Mouse (Mus musculus) kidney, embryonic 14.5 days (tissue): Measurements from ENCODE around the gene Mrps12. TPM values are rescaled to one million over a fixed set of nuclear protein-coding genes. Genes with fewer than 3 reads are reported as not detected.

Experiments
- ATAC-seq: fragments of 200-750 bp; cut with Nextera tagmentation; 2 replicates; pipeline ENCODE4 v1.8.0; 2017; ENCODE audit warnings: moderate number of reproducible peaks, mild to moderate bottlenecking, moderate TSS enrichment, moderate library complexity; ENCODE audit not compliant: low FRiP score, low TSS enrichment
- H3K27ac ChIP-seq: fragments of 300-500 bp; sonication (generic); 2 replicates; pipeline ENCODE4 v1.5.1; 2014; ENCODE audit warnings: low read depth, mild to moderate bottlenecking, low read length, moderate library complexity, mixed read lengths
- H3K27me3 ChIP-seq: fragments of 300-500 bp; sonication (generic); 2 replicates; pipeline ENCODE4 v1.6.1; 2014; ENCODE audit warnings: mild to moderate bottlenecking, low read length; ENCODE audit not compliant: control insufficient read depth, insufficient read depth
- H3K36me3 ChIP-seq: fragments of 300-500 bp; sonication (generic); 2 replicates; pipeline ENCODE4 v1.6.1; 2014; ENCODE audit warnings: low read length, mixed read lengths; ENCODE audit not compliant: control insufficient read depth, insufficient read depth
- H3K4me1 ChIP-seq: fragments of 300-500 bp; sonication (generic); 2 replicates; pipeline ENCODE4 v1.6.1; 2014; ENCODE audit warnings: low read length, mixed read lengths; ENCODE audit not compliant: control insufficient read depth, insufficient read depth
- H3K4me2 ChIP-seq: fragments of 300-500 bp; sonication (generic); replicated peaks from 2 replicates; pipeline ENCODE4 v1.6.1; 2014; ENCODE audit warnings: low read depth, mild to moderate bottlenecking, low read length
- H3K4me3 ChIP-seq: fragments of 300-500 bp; sonication (generic); 2 replicates; pipeline ENCODE4 v1.5.1; 2014; ENCODE audit warnings: mild to moderate bottlenecking, low read length
- H3K9ac ChIP-seq: fragments of 300-500 bp; sonication (generic); 2 replicates; pipeline ENCODE4 v1.6.1; 2014; ENCODE audit warnings: low read depth, mild to moderate bottlenecking, low read length, moderate library complexity
- H3K9me3 ChIP-seq: fragments of 300-500 bp; sonication (generic); 2 replicates; pipeline ENCODE4 v1.6.1; 2016; ENCODE audit warnings: low read length; ENCODE audit not compliant: control insufficient read depth
- WGBS: fragments of 180-500 bp; shearing (Covaris S2); extraction: QIAGEN DNeasy Blood & Tissue Kit; methylation state at CpG from one replicate; pipeline ENCODE4 v1.1.7; 2014; 5-methylcytosine and 5-hydroxymethylcytosine counted together
- polyA plus RNA-seq: library from polyadenylated mRNA; unstranded; fragments of >200 nt; fragmentation: Nextera tagmentation; extraction: Ambion mirVana; gene quantifications from 2 replicates; pipeline ENCODE4 v1.2.1, GENCODE M21; 2014

Gene Mrps12
- polyA plus RNA-seq = 157 and 170 TPM in 2 replicates

GRCm38 (mm10) chr7:28741709-28742438 is at the start of gene Mrps12, which contains the start of gene Sars2:
TSS of gene Mrps12 (minus strand) at chr7:28741820.
TSS of gene Sars2 (plus strand) at chr7:28741992.
- Histone ChIP-seq H3K4me2 (peak within 1 kb of the TSS; percentile 61), H3K4me1 (peaks cover 10% of the 10 kb centered on the region), H3K9me3 (no peaks in the 10 kb centered on the region), H3K36me3 (peaks cover 54% of the 10 kb centered on the region), H3K27me3 (no peaks in the 10 kb centered on the region), H3K9ac (peak within 1 kb of the TSS; percentile 78), H3K4me3 (peak within 1 kb of the TSS; percentile 76), H3K27ac (peak within 1 kb of the TSS; percentile 78; the same call in 1 of the 2 replicates)
- WGBS = under 1% methylated on average over 39 of the region's 39 CpGs
- peak; percentile 98 for ATAC-seq

DNA sequence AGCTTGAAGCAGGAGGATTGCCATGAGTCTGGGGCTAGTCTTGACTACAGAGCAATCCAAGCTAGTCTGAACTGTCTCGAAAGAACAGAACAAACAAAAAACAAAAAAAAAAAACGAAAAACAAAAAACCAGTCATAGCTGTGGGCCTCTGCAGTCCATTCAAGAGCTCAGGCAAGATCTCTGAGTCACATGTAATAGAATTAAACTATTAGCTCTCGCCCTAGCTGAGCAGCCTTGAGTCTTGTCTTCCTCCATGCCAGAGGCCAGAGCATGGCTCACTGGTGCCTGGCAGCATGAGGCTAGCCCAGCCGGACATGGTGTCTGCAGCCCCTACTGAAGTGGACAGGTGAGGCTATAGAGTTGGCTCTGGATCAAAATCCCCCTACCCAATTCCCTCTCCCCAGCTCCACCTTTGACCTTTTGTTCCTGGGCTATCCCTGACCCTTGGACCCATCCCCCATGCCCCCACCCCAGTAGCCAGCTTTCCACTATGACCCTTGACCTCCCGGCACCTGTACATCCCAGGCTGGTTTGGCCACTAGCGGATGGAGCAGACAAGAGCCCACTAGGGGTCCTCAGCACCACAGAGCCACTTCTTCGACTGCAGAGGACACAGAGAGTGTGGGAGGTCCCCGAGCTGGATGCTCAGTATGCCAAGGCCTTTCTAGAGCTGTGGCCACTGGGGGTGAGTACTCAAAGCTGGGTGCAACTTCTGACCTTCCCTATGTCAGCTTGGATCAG is 48.6 kb upstream of the Mrps12 start:
- H3K4me2 ChIP-seq = no peak overlapping the region
- no peaks in the 10 kb centered on the region for H3K9me3 ChIP-seq
- H3K27me3 ChIP-seq = no peaks in the 10 kb centered on the region
- peak; percentile 67 for ATAC-seq
- no peak overlapping the region for H3K9ac ChIP-seq
- H3K4me1 ChIP-seq = peaks cover 16% of the 10 kb centered on the region
- H3K4me3 ChIP-seq = no peak overlapping the region
- H3K36me3 ChIP-seq = no peaks in the 10 kb centered on the region; the same call in 1 of the 2 replicates
- 51% methylated on average over 8 of the region's 8 CpGs for WGBS
- H3K27ac ChIP-seq = 0 out of 2 replicates have a peak overlapping the region, but pooled peaks have one; percentile 30

- Histone ChIP-seq H3K27me3 (no peaks in the 10 kb centered on the region), H3K9ac (no peak overlapping the region), H3K9me3 (no peaks in the 10 kb centered on the region), H3K4me3 (no peak overlapping the region), H3K4me2 (no peak overlapping the region), H3K36me3 (no peaks in the 10 kb centered on the region; the same call in 1 of the 2 replicates), H3K4me1 (peaks cover 16% of the 10 kb centered on the region), H3K27ac (peak overlapping the region; percentile 47; the same call in 1 of the 2 replicates)
- ATAC-seq = no peak
- 53% methylated on average over 3 of the region's 3 CpGs for WGBS
Measured at GRCm38 (mm10) chr7:28789235-28789634, 47.6 kb upstream of the Mrps12 start.

DNA sequence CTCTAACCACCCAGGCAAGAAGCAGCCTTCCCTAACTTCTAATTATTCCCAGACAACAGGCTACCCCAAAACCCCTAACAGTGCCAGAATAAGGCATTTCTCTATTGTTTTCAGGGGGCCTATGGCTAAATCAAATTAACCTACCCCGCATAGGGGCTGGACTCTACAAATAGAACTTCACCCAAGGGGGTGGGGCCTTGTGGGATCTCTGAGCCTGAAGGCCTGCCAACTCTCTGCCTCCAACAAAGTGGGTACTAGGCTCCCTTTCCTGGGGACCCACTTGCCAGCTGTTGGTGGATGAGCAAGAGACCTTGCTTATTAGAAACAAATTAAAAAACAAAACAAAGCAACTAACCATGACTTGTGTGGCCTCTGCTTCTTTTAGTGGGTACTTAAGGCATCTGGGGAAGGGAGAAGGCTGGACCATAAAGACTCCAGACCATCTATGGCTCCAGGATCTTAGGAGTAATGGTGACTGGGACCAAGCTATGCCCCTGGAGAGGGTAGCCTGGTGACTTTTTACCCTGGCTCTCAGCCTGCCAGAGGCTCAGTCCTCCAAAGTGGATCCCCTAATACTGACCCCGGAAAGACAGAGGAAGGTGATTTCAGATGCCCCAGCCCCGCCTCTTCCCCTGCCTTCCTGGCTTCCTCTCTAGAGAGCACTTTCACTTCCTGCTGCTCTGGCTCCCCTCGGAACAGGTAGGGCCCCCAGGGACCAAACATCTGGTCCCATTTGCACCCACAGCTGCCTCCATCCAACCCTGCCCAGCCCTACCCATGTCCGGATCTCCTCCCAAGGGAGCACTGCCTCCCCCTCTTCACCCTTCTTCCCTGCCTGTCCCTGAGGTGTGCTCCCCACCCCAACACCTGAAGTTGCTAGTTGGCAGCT is 46.9 kb upstream of the Mrps12 start, which contains the start of gene Rinl:
Gene Rinl, plus strand, starts transcription at position 663 of the 889 bp plus-strand sequence.
- Histone ChIP-seq H3K27ac (peak within 1 kb of the TSS; percentile 47; the same call in 1 of the 2 replicates), H3K27me3 (no peaks in the 10 kb centered on the region), H3K36me3 (no peaks in the 10 kb centered on the region; the same call in 1 of the 2 replicates), H3K4me2 (no peak within 1 kb of the TSS), H3K9me3 (no peaks in the 10 kb centered on the region), H3K9ac (no peak within 1 kb of the TSS), H3K4me3 (no peak within 1 kb of the TSS), H3K4me1 (peaks cover 16% of the 10 kb centered on the region)
- 59% methylated on average over 5 of the region's 5 CpGs for WGBS
- no peak for ATAC-seq

GRCm38 (mm10) chr7:28787884-28788283 is 46.3 kb upstream of the Mrps12 start:
- WGBS = 95% methylated on average over 8 of the region's 9 CpGs
- no peaks in the 10 kb centered on the region for H3K27me3 ChIP-seq
- H3K9ac ChIP-seq = no peak overlapping the region
- H3K4me1 ChIP-seq = peaks cover 16% of the 10 kb centered on the region
- peaks cover under 1% of the 10 kb centered on the region; the same call in 1 of the 2 replicates for H3K36me3 ChIP-seq
- no peaks in the 10 kb centered on the region for H3K9me3 ChIP-seq
- no peak overlapping the region for H3K27ac ChIP-seq
- ATAC-seq = no peak
- no peak overlapping the region for H3K4me2 ChIP-seq
- H3K4me3 ChIP-seq = no peak overlapping the region

DNA sequence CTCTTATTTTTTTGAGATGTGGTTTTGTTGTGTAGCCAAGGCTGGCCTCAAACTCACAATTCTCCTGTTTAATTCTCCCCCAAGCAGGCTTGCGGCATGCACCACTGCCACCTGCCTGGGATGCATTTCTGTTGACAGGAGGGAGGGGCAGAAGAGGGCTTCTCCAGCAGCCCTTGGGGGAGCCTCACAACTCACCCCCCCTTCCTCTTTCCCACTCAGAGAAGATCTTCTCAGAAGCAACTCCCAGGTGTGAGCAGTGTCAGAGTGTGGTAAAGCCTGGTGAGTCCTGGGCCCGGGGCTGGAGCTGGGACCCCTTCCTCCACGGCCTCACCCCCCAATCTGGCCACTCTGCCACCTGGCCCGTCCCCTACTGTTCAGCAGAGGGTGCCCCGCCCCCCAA is 43.5 kb upstream of the Mrps12 start:
- Histone ChIP-seq H3K9me3 (no peaks in the 10 kb centered on the region), H3K4me3 (no peak overlapping the region), H3K4me2 (no peak overlapping the region), H3K9ac (no peak overlapping the region), H3K27me3 (no peaks in the 10 kb centered on the region), H3K27ac (no peak overlapping the region), H3K4me1 (peaks cover 21% of the 10 kb centered on the region), H3K36me3 (peaks cover 3% of the 10 kb centered on the region; the same call in 1 of the 2 replicates)
- ATAC-seq = no peak
- WGBS = 77% methylated on average over 5 of the region's 5 CpGs

DNA sequence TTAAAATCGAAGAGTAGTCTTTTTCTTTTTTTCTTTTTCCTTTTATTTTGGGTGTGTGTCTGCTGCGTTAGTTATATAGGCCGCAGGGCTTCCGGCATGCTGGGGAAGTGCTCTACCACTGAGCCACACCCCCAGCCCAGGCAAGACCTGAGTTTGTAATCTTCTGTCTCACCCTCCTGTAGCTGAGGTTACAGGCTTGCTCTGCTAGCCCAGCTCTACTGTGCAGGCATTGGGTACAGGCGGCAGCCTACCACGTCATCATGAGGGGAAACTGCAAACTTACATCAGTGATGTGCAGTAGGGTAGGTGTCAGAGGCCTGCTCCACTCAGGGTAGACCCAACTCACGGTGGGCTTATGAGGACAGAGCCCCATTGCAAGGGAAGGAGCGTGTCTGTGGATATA is 39.6 kb upstream of the Mrps12 start:
- WGBS = 90% methylated on average over 8 of the region's 8 CpGs
- no peak for ATAC-seq
- no peaks in the 10 kb centered on the region for H3K9me3 ChIP-seq
- H3K4me2 ChIP-seq = no peak overlapping the region
- peaks cover 3% of the 10 kb centered on the region; the same call in 1 of the 2 replicates for H3K36me3 ChIP-seq
- peaks cover 6% of the 10 kb centered on the region for H3K4me1 ChIP-seq
- H3K4me3 ChIP-seq = no peak overlapping the region
- H3K9ac ChIP-seq = no peak overlapping the region
- H3K27ac ChIP-seq = no peak overlapping the region
- no peaks in the 10 kb centered on the region for H3K27me3 ChIP-seq

- 77% methylated on average over 7 of the region's 7 CpGs for WGBS
Measured at GRCm38 (mm10) chr7:28780857-28781256, 39.2 kb upstream of the Mrps12 start.

More at GRCm38 (mm10) chr7:28780857-28781256, 39.2 kb upstream of the Mrps12 start:
- H3K4me1 ChIP-seq = peaks cover 6% of the 10 kb centered on the region
- peaks cover 3% of the 10 kb centered on the region; the same call in 1 of the 2 replicates for H3K36me3 ChIP-seq
- H3K4me3 ChIP-seq = no peak overlapping the region
- H3K27ac ChIP-seq = no peak overlapping the region
- no peak overlapping the region for H3K4me2 ChIP-seq
- no peaks in the 10 kb centered on the region for H3K9me3 ChIP-seq
- H3K27me3 ChIP-seq = no peaks in the 10 kb centered on the region
- ATAC-seq = no peak
- H3K9ac ChIP-seq = no peak overlapping the region
